Mouse (Mus musculus): ENCODE results near the gene Gm7534.
A peak's percentile ranks its signal among the peaks of the same experiment; 100 is the strongest.

Gene Gm7534

GRCm38 (mm10) chr4:134246256-134246655 lies 43.5 kb upstream of the Gm7534 start:
- Histone ChIP-seq H3K9me3 (ENCODE audit: low read length) (no peaks in the 10 kb centered on the region), H3K27me3 (ENCODE audit: insufficient read depth, low read length) (peaks cover 51% of the 10 kb centered on the region), H3K4me1 (replicated peaks; ENCODE audit: low read depth, low read length) (peaks cover 69% of the 10 kb centered on the region), H3K36me3 (ENCODE audit: insufficient read depth, low read length) (peaks cover 23% of the 10 kb centered on the region), H3K4me3 (replicated peaks; ENCODE audit: low read length) (peak overlapping the region; percentile 90; the same call in 1 of the 2 replicates)
- no peak for TF ChIP-seq NANOG (IDR thresholded peaks at IDR 0.05; ENCODE audit: borderline replicate concordance, low read length)
- TF ChIP-seq CTCF (conservative IDR thresholded peaks at IDR 0.05; ENCODE audit: low read length), result no peak
- TF ChIP-seq POU5F1 (IDR thresholded peaks at IDR 0.05; ENCODE audit: borderline replicate concordance, low read length), result no peak

- H3K9me3 ChIP-seq (ENCODE audit: low read length), result no peaks in the 10 kb centered on the region
- peak within 1 kb of the TSS; percentile 90 for H3K4me3 ChIP-seq (replicated peaks; ENCODE audit: low read length)
- peaks cover 23% of the 10 kb centered on the region for H3K36me3 ChIP-seq (ENCODE audit: insufficient read depth, low read length)
- H3K27me3 ChIP-seq (ENCODE audit: insufficient read depth, low read length), result peaks cover 41% of the 10 kb centered on the region
- TF ChIP-seq POU5F1 (IDR thresholded peaks at IDR 0.05; ENCODE audit: borderline replicate concordance, low read length), result no peak
- peak; percentile 48 for TF ChIP-seq CTCF (conservative IDR thresholded peaks at IDR 0.05; ENCODE audit: low read length)
- peaks cover 60% of the 10 kb centered on the region for H3K4me1 ChIP-seq (replicated peaks; ENCODE audit: low read depth, low read length)
These were observed 42.5 kb upstream of the Gm7534 start, which contains the start of gene Zfp593 for GRCm38 (mm10) chr4:134245148-134245843. Gene Zfp593 (minus strand): TSS chr4:134245592.

GRCm38 (mm10) chr4:134243516-134244250 lies 40.9 kb upstream of the Gm7534 start, which contains the start of gene E130218I03Rik:
Gene E130218I03Rik (plus strand): TSS chr4:134243662.
- peaks cover 49% of the 10 kb centered on the region for H3K4me1 ChIP-seq (replicated peaks; ENCODE audit: low read depth, low read length)
- H3K4me3 ChIP-seq (replicated peaks; ENCODE audit: low read length), result peak within 1 kb of the TSS; percentile 90
- H3K9me3 ChIP-seq (ENCODE audit: low read length), result no peaks in the 10 kb centered on the region
- no peak for TF ChIP-seq POU5F1 (IDR thresholded peaks at IDR 0.05; ENCODE audit: borderline replicate concordance, low read length)
- TF ChIP-seq CTCF (conservative IDR thresholded peaks at IDR 0.05; ENCODE audit: low read length), result no peak
- no peak for TF ChIP-seq NANOG (IDR thresholded peaks at IDR 0.05; ENCODE audit: borderline replicate concordance, low read length)
- peaks cover 23% of the 10 kb centered on the region for H3K36me3 ChIP-seq (ENCODE audit: insufficient read depth, low read length)
- H3K27me3 ChIP-seq (ENCODE audit: insufficient read depth, low read length), result peaks cover 29% of the 10 kb centered on the region

GRCm38 (mm10) chr4:134238686-134239085 lies 35.9 kb upstream of the Gm7534 start:
- Histone ChIP-seq H3K27me3 (ENCODE audit: insufficient read depth, low read length) (peaks cover 43% of the 10 kb centered on the region), H3K4me1 (replicated peaks; ENCODE audit: low read depth, low read length) (peaks cover 28% of the 10 kb centered on the region), H3K4me3 (replicated peaks; ENCODE audit: low read length) (peak overlapping the region; percentile 76), H3K36me3 (ENCODE audit: insufficient read depth, low read length) (peaks cover 12% of the 10 kb centered on the region), H3K9me3 (ENCODE audit: low read length) (no peaks in the 10 kb centered on the region)
- TF ChIP-seq CTCF (conservative IDR thresholded peaks at IDR 0.05; ENCODE audit: low read length) (no peak), NANOG (IDR thresholded peaks at IDR 0.05; ENCODE audit: borderline replicate concordance, low read length) (no peak), POU5F1 (IDR thresholded peaks at IDR 0.05; ENCODE audit: borderline replicate concordance, low read length) (no peak)

GRCm38 (mm10) chr4:134238279-134238651 lies 35.5 kb upstream of the Gm7534 start, which contains the start of gene Cnksr1:
Gene Cnksr1 (minus strand): TSS chr4:134238399.
- TF ChIP-seq POU5F1 (IDR thresholded peaks at IDR 0.05; ENCODE audit: borderline replicate concordance, low read length), result no peak
- no peak for TF ChIP-seq CTCF (conservative IDR thresholded peaks at IDR 0.05; ENCODE audit: low read length)
- TF ChIP-seq NANOG (IDR thresholded peaks at IDR 0.05; ENCODE audit: borderline replicate concordance, low read length), result no peak
- peaks cover 8% of the 10 kb centered on the region for H3K36me3 ChIP-seq (ENCODE audit: insufficient read depth, low read length)
- H3K4me3 ChIP-seq (replicated peaks; ENCODE audit: low read length), result peak within 1 kb of the TSS; percentile 76
- H3K9me3 ChIP-seq (ENCODE audit: low read length), result no peaks in the 10 kb centered on the region
- peaks cover 28% of the 10 kb centered on the region for H3K4me1 ChIP-seq (replicated peaks; ENCODE audit: low read depth, low read length)
- H3K27me3 ChIP-seq (ENCODE audit: insufficient read depth, low read length), result peaks cover 47% of the 10 kb centered on the region

GRCm38 (mm10) chr4:134237582-134238278 lies 34.9 kb upstream of the Gm7534 start:
- Histone ChIP-seq H3K27me3 (ENCODE audit: insufficient read depth, low read length) (peaks cover 52% of the 10 kb centered on the region), H3K9me3 (ENCODE audit: low read length) (no peaks in the 10 kb centered on the region), H3K36me3 (ENCODE audit: insufficient read depth, low read length) (peaks cover 3% of the 10 kb centered on the region; the same call in 1 of the 2 replicates), H3K4me1 (replicated peaks; ENCODE audit: low read depth, low read length) (peaks cover 28% of the 10 kb centered on the region), H3K4me3 (replicated peaks; ENCODE audit: low read length) (peak overlapping the region; percentile 76)
- TF ChIP-seq NANOG (IDR thresholded peaks at IDR 0.05; ENCODE audit: borderline replicate concordance, low read length) (no peak), POU5F1 (IDR thresholded peaks at IDR 0.05; ENCODE audit: borderline replicate concordance, low read length) (no peak), CTCF (conservative IDR thresholded peaks at IDR 0.05; ENCODE audit: low read length) (no peak)

- Histone ChIP-seq H3K4me3 (replicated peaks; ENCODE audit: low read length) (no peak overlapping the region), H3K9me3 (ENCODE audit: low read length) (no peaks in the 10 kb centered on the region), H3K27me3 (ENCODE audit: insufficient read depth, low read length) (peaks cover 73% of the 10 kb centered on the region), H3K4me1 (replicated peaks; ENCODE audit: low read depth, low read length) (peaks cover 47% of the 10 kb centered on the region), H3K36me3 (ENCODE audit: insufficient read depth, low read length) (no peaks in the 10 kb centered on the region)
- TF ChIP-seq CTCF (conservative IDR thresholded peaks at IDR 0.05; ENCODE audit: low read length) (no peak), POU5F1 (IDR thresholded peaks at IDR 0.05; ENCODE audit: borderline replicate concordance, low read length) (no peak), NANOG (IDR thresholded peaks at IDR 0.05; ENCODE audit: borderline replicate concordance, low read length) (no peak)
These were observed 32.1 kb upstream of the Gm7534 start for GRCm38 (mm10) chr4:134234876-134235275.

GRCm38 (mm10) chr4:134230431-134230830 lies 27.6 kb upstream of the Gm7534 start:
- H3K36me3 ChIP-seq (ENCODE audit: insufficient read depth, low read length), result no peaks in the 10 kb centered on the region
- TF ChIP-seq POU5F1 (IDR thresholded peaks at IDR 0.05; ENCODE audit: borderline replicate concordance, low read length) (no peak), NANOG (IDR thresholded peaks at IDR 0.05; ENCODE audit: borderline replicate concordance, low read length) (no peak), CTCF (conservative IDR thresholded peaks at IDR 0.05; ENCODE audit: low read length) (no peak)
- no peak overlapping the region for H3K4me3 ChIP-seq (replicated peaks; ENCODE audit: low read length)
- H3K9me3 ChIP-seq (ENCODE audit: low read length), result no peaks in the 10 kb centered on the region
- peaks cover 61% of the 10 kb centered on the region for H3K27me3 ChIP-seq (ENCODE audit: insufficient read depth, low read length)
- H3K4me1 ChIP-seq (replicated peaks; ENCODE audit: low read depth, low read length), result peaks cover 45% of the 10 kb centered on the region

All from E14TG2a.4 (cell line).